Mouse (Mus musculus) layer of hippocampus, postnatal 10 days (tissue): Measurements from ENCODE around the gene Supt5. TPM values are rescaled to one million over a fixed set of nuclear protein-coding genes. Genes with fewer than 3 reads are reported as not detected.
"Not testable (repeated sequence)": the region's sequence is repeated elsewhere in the genome, so short reads cannot be mapped to it uniquely, and the experiment has no call there.

Experiments
- DNase-seq, 2 experiments: peaks; one replicate each; pipeline ENCODE4 v3.0.0; 2021; ENCODE audit warnings: low spot score in 2 of 2
- long read RNA-seq: library from polyadenylated mRNA; stranded (forward); transcript quantifications from one replicate; pipeline ENCODE4 v2.0.0, GENCODE M21; 2023
- total RNA-seq, 2 experiments: library from RNA; stranded (reverse); gene quantifications; 2 replicates each; pipeline ENCODE4 v1.2.3; 2021

The Supt5 gene
- total RNA-seq, result 100 to 1,000 TPM; 105 to 109 TPM
- long read RNA-seq, partial matches to known transcripts, result 35 of 44 reads
- long read RNA-seq, other reads (novel, unspliced or antisense), result 9 of 44 reads

GRCm38 (mm10) chr7:28338108-28338998, at the start of gene Supt5:
TSS of gene Supt5 (minus strand) at chr7:28338746.
- peak; percentile 93 to 95 for DNase-seq

GRCm38 (mm10) chr7:28387384-28387783, 48.8 kb upstream of the Supt5 start:
- DNase-seq, result not testable (repeated sequence)

- DNase-seq, result not testable (repeated sequence)
These were observed 48.3 kb upstream of the Supt5 start for GRCm38 (mm10) chr7:28386877-28387276.

GRCm38 (mm10) chr7:28386462-28386861, 47.9 kb upstream of the Supt5 start:
- peak; percentile 83 to 87 for DNase-seq

- DNase-seq, result no peak
These were observed 47.5 kb upstream of the Supt5 start for GRCm38 (mm10) chr7:28386007-28386406.

GRCm38 (mm10) chr7:28385196-28385595, 46.6 kb upstream of the Supt5 start:
- DNase-seq, result no peak

- no peak for DNase-seq
These were observed 45.6 kb upstream of the Supt5 start for GRCm38 (mm10) chr7:28384162-28384561.

- no peak for DNase-seq
These were observed 45.1 kb upstream of the Supt5 start for GRCm38 (mm10) chr7:28383606-28384005.

- DNase-seq, result no peak
These were observed 44.4 kb upstream of the Supt5 start for GRCm38 (mm10) chr7:28382981-28383396.

- DNase-seq, result no peak
These were observed 43.9 kb upstream of the Supt5 start for GRCm38 (mm10) chr7:28382347-28382951.

- no peak for DNase-seq
These were observed 43.4 kb upstream of the Supt5 start for GRCm38 (mm10) chr7:28381938-28382337.

GRCm38 (mm10) chr7:28381017-28381790, 42.7 kb upstream of the Supt5 start:
- DNase-seq, result no peak

- DNase-seq, result no peak
These were observed 41.9 kb upstream of the Supt5 start, which contains the start of gene Zfp36 for GRCm38 (mm10) chr7:28380237-28381016. TSS of gene Zfp36 (minus strand) at chr7:28380253.

- peak; percentile 80 to 87 for DNase-seq
These were observed 40.5 kb upstream of the Supt5 start for GRCm38 (mm10) chr7:28378769-28379651.

- no peak for DNase-seq
These were observed 39.6 kb upstream of the Supt5 start for GRCm38 (mm10) chr7:28378066-28378690.

GRCm38 (mm10) chr7:28377190-28378065, 38.9 kb upstream of the Supt5 start:
- DNase-seq, result no peak

- DNase-seq, result no peak
These were observed 37.6 kb upstream of the Supt5 start for GRCm38 (mm10) chr7:28376011-28376771.
